Mouse (Mus musculus): ENCODE results near the gene Clic3. TPM values are rescaled to one million over a fixed set of nuclear protein-coding genes. Genes with fewer than 3 reads are reported as not detected.

The Clic3 gene
- polyA plus RNA-seq, 1 experiment from 2014 or later: 3.3 TPM

DNA sequence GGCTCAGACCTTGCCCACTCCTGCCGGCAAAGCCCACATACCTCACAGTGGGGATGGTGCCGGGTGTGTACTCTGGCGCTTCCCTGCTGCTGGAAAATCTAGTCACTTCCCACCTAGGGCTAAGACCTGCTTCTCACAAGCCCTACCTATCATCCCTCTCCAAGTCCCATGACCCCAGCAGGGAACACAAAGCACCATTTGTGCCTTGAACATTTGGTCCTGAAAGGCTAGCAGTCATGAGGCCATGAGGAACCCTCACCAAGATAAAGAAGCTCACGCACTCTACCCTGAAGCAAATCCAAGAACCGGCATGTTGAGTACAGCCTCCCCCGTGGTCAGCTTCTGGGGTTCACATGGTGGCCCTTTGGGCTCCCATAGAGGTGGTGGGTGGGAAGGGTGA, 13.3 kb downstream of the Clic3 start, which contains the start of gene Ptgds:
TSS of gene Ptgds (minus strand) at position 78 of the 400 bp plus-strand sequence.
- H3K9ac ChIP-seq (replicated peaks): no peak within 1 kb of the TSS
- H3K4me2 ChIP-seq (replicated peaks): no peak within 1 kb of the TSS
- ATAC-seq (replicated peaks): no peak
- H3K27ac ChIP-seq (replicated peaks): peak within 1 kb of the TSS; percentile 54
- H3K9me3 ChIP-seq: no peaks in the 10 kb centered on the region
- 64% methylated on average over 6 of the region's 6 CpGs for WGBS
- H3K27me3 ChIP-seq: no peaks in the 10 kb centered on the region
- no peak within 1 kb of the TSS for H3K4me3 ChIP-seq
- H3K4me1 ChIP-seq: peaks cover 16% of the 10 kb centered on the region
- H3K36me3 ChIP-seq: no peaks in the 10 kb centered on the region

DNA sequence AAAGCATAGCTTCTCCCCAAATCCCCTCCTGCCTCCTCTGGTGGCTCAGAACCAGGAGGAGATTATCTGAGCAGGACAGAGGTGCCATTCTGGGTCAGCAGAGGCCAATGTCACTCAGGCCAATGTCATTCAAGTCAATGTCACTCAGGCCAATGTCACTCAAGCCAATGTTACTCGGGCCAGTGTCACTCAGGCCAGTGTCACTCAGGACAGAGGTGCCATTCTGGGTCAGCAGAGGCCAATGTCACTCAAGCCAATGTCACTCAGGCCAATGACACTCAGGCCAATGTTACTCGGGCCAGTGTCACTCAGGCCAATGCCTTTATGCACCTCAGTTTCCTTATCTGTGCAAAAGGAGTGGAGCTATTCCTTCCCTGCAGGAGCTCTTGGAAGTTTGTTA, 15.9 kb downstream of the Clic3 start:
- Histone ChIP-seq H3K27me3 (no peaks in the 10 kb centered on the region), H3K27ac (replicated peaks) (no peak overlapping the region), H3K9me3 (no peaks in the 10 kb centered on the region), H3K9ac (replicated peaks) (no peak overlapping the region), H3K4me2 (replicated peaks) (no peak overlapping the region), H3K36me3 (no peaks in the 10 kb centered on the region), H3K4me3 (no peak overlapping the region), H3K4me1 (peaks cover 16% of the 10 kb centered on the region)
- WGBS: 74% methylated on average over 2 of the region's 2 CpGs
- no peak for ATAC-seq (replicated peaks)

DNA sequence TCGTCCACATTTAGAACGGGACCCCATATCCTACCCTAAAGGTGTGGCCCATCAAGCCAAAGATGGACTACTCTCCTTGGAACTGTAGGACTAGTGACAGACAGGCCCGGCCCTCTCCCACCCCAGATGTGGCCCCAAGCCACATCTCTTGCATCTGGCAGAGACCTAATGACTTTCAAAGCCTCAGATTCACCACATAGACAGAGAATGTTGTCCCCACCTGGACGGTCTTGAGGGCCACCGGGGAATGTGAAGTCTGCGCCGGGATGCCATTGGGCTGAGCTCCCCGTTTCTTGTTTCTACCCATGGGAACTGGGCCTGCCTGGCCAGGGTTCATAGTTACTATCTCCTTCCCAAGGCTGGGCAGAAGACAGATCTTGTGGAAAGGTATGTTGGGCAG, 20.9 kb downstream of the Clic3 start:
- ATAC-seq (replicated peaks): no peak
- H3K27ac ChIP-seq (replicated peaks): no peak overlapping the region
- H3K4me3 ChIP-seq: no peak overlapping the region
- H3K4me2 ChIP-seq (replicated peaks): no peak overlapping the region
- H3K27me3 ChIP-seq: no peaks in the 10 kb centered on the region
- no peaks in the 10 kb centered on the region for H3K36me3 ChIP-seq
- no peaks in the 10 kb centered on the region for H3K9me3 ChIP-seq
- no peaks in the 10 kb centered on the region for H3K4me1 ChIP-seq
- H3K9ac ChIP-seq (replicated peaks): no peak overlapping the region
- WGBS: 88% methylated on average over 8 of the region's 8 CpGs

DNA sequence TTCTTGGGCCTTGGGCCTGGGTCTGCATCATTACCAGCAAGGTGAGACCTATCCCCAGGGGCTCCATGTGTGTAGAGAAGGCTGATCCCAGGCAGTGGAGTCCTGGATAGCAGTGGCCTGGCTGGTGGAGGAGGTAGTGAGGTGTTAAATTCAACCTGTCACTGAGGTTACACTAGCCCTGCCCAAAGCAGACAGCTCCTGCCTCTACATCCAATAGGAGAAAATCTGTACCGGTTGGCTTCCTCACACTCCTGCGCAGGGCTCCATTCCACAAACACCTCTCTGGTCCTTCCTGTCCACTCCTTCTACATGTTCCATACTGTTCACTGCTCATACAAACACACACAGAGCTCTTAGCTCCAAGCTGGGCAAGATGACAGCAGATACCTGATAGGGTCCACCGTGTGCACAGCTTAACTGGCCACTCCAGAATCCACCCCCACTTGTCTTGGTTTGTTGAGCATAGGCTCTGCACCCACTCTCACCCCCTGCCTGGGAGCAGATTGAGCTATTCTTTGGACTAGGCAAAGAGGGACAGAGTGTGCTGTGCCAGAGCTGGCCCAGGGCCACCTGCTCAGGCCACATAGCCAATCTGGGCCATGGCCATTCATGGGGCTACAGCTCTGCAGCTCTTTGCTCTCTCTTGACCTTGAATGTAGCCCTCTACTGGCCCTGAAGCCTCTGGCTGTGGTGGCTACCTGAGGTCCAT, 21.5 kb downstream of the Clic3 start:
- WGBS: 87% methylated on average over 3 of the region's 3 CpGs
- no peak overlapping the region for H3K4me3 ChIP-seq
- H3K36me3 ChIP-seq: no peaks in the 10 kb centered on the region
- no peak overlapping the region for H3K27ac ChIP-seq (replicated peaks)
- no peaks in the 10 kb centered on the region for H3K27me3 ChIP-seq
- no peaks in the 10 kb centered on the region for H3K9me3 ChIP-seq
- no peak overlapping the region for H3K9ac ChIP-seq (replicated peaks)
- H3K4me2 ChIP-seq (replicated peaks): no peak overlapping the region
- H3K4me1 ChIP-seq: no peaks in the 10 kb centered on the region
- no peak for ATAC-seq (replicated peaks)

DNA sequence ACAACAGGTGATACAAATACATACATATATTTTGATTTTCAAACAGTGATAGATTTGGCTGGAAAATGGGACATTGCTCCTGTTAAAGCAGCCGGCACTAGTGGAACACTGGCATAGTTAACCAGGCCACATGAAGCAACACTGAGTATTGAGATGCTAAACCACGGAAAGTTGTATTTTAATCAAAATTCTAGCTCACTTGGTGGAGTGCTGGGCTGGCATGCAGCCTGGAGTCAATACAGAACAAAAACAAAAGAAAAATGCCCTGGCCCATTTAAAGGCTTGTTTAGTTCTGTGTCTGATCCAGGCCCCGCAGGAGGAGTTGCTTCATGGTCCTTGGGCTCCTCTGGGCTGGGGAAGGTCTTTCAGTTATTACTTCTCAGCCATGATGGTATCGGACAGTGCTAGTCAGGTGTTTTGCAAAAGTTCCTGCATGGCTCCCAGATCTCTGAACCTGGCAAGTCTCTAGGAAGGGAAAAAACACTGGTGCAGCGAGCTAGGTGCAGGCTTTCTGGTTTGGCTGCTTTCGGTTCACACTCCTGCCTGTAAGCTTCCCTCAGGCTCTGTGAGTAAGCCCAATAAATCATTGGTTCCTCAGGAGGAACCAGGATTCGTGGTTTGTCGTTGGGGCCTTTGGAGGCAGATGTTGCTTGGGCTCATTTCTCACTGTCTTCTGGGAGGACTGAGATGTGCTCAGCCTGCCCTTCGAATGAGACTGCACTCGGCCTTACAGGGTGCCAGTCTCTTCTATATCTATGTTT, 23.1 kb downstream of the Clic3 start:
- Histone ChIP-seq H3K27ac (replicated peaks) (no peak overlapping the region), H3K4me2 (replicated peaks) (no peak overlapping the region), H3K9me3 (no peaks in the 10 kb centered on the region), H3K9ac (replicated peaks) (no peak overlapping the region), H3K4me3 (no peak overlapping the region), H3K27me3 (no peaks in the 10 kb centered on the region), H3K4me1 (no peaks in the 10 kb centered on the region), H3K36me3 (no peaks in the 10 kb centered on the region)
- ATAC-seq (replicated peaks): no peak
- 76% methylated on average over 10 of the region's 10 CpGs for WGBS

DNA sequence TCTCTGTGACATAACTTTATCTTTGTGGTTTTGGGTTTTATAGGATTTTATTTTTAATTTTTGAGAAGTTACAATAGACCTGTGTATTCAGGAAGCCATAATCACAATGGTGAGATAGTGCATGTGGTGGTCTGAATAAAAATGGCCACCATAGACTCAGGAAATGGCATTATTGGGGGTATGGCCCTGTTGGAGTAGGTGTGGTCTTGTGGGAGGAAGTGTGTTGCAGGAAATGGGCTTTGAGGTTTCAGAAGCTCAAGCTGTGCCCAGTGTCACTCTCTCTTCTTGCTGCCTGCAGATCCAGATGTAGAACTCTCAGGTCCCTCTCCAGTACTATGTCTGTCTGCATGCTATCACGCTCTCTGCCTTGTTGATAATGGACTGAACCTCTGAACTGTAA, 23.9 kb downstream of the Clic3 start:
- Histone ChIP-seq H3K4me2 (replicated peaks) (no peak overlapping the region), H3K4me1 (no peaks in the 10 kb centered on the region), H3K9me3 (no peaks in the 10 kb centered on the region), H3K4me3 (no peak overlapping the region), H3K9ac (replicated peaks) (no peak overlapping the region), H3K36me3 (no peaks in the 10 kb centered on the region), H3K27ac (replicated peaks) (no peak overlapping the region), H3K27me3 (no peaks in the 10 kb centered on the region)
- 95% methylated on average over 1 of the region's 1 CpGs for WGBS
- no peak for ATAC-seq (replicated peaks)

DNA sequence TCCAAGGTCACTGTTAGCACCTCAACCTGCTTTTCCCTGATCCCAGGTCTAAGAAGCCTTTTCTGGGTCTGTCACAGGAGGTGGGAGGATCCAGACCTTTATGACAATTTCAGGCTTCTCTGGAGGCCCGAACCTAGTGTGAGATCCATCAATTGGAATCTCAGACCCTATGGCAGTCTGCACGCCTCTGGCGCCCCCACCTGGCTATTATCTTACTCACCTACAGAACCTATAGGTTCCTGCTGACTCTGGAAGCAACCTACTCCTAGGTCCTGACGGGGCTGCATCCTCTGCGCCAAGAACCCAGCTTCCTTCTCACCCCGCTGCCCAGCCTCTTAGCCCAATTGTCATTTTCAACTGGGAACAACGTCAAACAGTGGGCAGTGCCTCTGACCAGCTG, 26.3 kb downstream of the Clic3 start:
- Histone ChIP-seq H3K4me2 (replicated peaks) (no peak overlapping the region), H3K4me3 (no peak overlapping the region), H3K27ac (replicated peaks) (no peak overlapping the region), H3K36me3 (no peaks in the 10 kb centered on the region), H3K9ac (replicated peaks) (no peak overlapping the region), H3K4me1 (no peaks in the 10 kb centered on the region), H3K9me3 (no peaks in the 10 kb centered on the region), H3K27me3 (no peaks in the 10 kb centered on the region)
- no peak for ATAC-seq (replicated peaks)
- WGBS: 24% methylated on average over 7 of the region's 7 CpGs

DNA sequence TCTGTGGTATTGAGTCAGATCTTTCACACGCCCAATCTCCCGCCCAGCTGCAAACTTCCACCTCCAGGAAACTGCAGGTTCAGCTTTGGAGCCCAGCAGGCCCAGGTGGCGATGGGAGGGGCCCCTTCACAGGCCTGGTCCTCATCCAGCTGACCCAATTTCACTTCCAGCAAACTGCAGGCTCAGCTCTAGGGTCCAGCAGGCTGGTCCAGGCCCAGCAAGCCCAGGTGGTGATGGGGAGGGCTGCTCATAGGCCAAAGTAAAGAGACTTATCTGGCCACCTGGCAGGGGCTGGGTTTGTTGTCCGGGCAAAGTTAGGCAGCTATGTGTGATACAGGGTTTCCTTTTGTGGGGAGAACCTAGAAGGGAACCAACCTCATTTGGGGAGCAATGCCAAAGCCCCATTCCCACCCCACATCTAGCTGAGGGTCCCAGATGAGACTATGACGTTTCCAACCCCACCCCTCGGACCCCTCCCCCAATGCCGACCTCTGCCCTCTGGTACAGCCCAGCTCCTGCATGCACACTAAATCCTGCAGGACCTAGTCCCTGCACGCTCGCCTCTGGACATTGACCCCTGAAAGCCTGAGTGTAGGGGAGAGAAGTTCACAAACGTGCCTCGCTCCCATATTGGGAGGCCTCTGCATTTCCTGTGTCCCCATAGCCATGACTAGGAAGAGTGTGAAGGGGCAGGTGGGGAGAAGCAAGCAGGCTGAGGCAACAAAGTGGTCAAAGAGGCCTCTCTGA, 28.4 kb downstream of the Clic3 start:
- no peak for ATAC-seq (replicated peaks)
- 75% methylated on average over 11 of the region's 11 CpGs for WGBS
- Histone ChIP-seq H3K36me3 (no peaks in the 10 kb centered on the region), H3K27me3 (no peaks in the 10 kb centered on the region), H3K4me2 (replicated peaks) (no peak overlapping the region), H3K4me1 (no peaks in the 10 kb centered on the region), H3K4me3 (no peak overlapping the region), H3K9ac (replicated peaks) (no peak overlapping the region), H3K9me3 (no peaks in the 10 kb centered on the region), H3K27ac (replicated peaks) (no peak overlapping the region)

DNA sequence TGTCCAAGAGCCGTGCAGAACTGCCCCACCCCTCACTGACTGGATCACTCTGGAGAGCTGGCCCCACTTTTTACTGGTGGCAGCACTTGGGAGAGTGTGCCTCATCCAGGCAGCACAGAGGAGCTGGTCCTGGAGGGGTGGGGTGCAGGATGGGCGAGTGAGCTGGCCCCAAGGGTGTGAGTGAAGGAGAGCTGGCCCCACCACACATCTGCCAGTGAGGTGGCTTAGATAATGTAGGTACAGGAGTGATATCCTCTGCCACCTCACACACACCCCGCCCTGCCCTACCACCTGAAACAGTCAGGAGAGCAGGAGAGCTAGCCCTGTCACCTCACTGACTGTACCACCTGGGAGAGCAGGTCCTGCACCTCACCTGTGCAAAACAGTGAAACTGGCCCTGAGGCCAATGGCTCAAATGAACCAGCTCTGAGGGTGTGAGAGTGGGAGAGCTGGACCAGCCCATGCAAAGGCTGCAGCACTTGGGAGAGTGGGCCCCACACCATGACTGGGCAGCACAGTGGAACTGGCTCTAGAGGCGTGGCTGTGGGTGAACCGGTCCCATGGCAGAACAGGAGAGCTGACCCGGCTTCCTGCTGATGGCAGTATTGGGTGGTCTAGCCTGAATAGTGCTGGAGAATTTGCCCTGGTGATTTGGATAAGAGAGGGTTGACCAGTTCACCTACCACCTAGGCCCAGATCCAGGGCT, 31.5 kb downstream of the Clic3 start:
- Histone ChIP-seq H3K4me2 (replicated peaks) (no peak overlapping the region), H3K27ac (replicated peaks) (no peak overlapping the region), H3K9ac (replicated peaks) (no peak overlapping the region), H3K4me3 (no peak overlapping the region), H3K9me3 (no peaks in the 10 kb centered on the region), H3K36me3 (no peaks in the 10 kb centered on the region), H3K27me3 (no peaks in the 10 kb centered on the region), H3K4me1 (no peaks in the 10 kb centered on the region)
- 79% methylated on average over 6 of the region's 6 CpGs for WGBS
- ATAC-seq (replicated peaks): no peak

DNA sequence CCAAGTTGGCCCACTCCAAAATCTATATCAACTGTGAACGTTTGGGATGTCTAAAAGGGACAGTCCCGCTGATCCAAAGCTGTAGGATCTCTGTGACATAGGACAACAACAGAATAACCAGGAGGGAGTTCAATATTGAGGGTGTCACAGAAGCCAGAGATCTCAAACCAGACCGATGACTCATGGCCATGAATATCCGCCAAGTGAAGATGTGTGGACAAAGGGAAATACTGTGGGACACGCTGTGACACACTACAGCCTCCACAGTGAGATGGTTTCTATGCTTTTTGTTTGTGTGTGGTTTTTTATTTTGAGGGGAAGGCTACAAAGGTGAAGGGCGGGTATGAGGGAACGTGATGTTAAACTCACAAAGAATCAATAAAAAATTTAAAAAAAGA, 32.0 kb downstream of the Clic3 start:
- no peak overlapping the region for H3K27ac ChIP-seq (replicated peaks)
- H3K27me3 ChIP-seq: no peaks in the 10 kb centered on the region
- no peaks in the 10 kb centered on the region for H3K9me3 ChIP-seq
- H3K4me2 ChIP-seq (replicated peaks): no peak overlapping the region
- H3K4me3 ChIP-seq: no peak overlapping the region
- H3K9ac ChIP-seq (replicated peaks): no peak overlapping the region
- no peak for ATAC-seq (replicated peaks)
- 83% methylated on average over 7 of the region's 7 CpGs for WGBS
- H3K4me1 ChIP-seq: no peaks in the 10 kb centered on the region
- H3K36me3 ChIP-seq: no peaks in the 10 kb centered on the region

DNA sequence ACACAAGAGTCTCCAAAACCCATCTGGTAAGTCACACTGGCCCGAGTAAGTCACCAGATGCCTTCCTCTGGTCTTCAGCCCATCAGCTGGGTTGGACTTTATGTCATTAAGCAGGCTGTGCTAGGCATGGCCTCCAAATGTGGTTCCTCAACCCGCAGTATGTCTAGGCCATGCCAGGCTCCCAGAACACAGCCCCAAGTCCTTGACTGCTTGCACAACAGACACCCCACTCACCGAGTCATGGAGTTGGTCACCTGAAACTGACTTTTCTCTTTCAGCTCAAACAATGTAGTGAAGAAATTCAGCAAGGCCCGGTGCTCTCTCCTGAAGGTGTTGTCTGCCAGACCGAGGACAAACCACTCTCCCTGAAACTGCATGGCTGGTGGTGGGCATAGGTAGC, 36.4 kb downstream of the Clic3 start:
- ATAC-seq (replicated peaks): no peak
- no peak overlapping the region for H3K4me2 ChIP-seq (replicated peaks)
- no peak overlapping the region for H3K4me3 ChIP-seq
- no peaks in the 10 kb centered on the region for H3K9me3 ChIP-seq
- whole genome bisulfite sequencing: 88% methylated on average over 5 of the region's 5 CpGs
- no peaks in the 10 kb centered on the region for H3K27me3 ChIP-seq
- H3K36me3 ChIP-seq: no peaks in the 10 kb centered on the region
- H3K4me1 ChIP-seq: no peaks in the 10 kb centered on the region
- H3K9ac ChIP-seq (replicated peaks): no peak overlapping the region
- H3K27ac ChIP-seq (replicated peaks): no peak overlapping the region

DNA sequence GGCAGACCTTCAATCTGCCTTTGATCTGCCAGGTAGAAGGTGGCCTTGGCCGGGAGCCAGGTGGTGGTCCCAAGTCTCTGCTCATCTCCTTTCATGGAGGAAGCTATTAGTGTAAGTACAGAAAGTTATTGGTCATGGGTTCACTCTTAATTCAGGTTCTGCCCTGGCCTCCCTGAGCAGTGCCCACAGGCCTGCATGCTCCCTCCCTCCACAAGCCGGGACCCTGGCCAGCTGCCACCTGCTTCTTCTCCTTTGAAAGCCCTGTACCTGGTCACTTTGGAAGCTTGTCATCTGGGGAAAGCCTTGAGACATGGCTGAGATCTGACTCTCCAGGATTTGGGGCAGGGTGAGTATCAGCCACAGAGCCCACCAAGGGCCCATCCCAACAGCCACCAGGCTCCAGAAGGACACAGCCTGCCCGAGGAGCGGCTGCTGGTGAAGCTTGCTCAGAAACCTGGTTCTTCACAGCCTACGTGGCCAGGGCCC, 36.9 kb downstream of the Clic3 start, which contains the start of gene Lcn12:
TSS of gene Lcn12 (minus strand) at position 436 of the 486 bp plus-strand sequence.
- no peak for ATAC-seq (replicated peaks)
- Histone ChIP-seq H3K4me1 (no peaks in the 10 kb centered on the region), H3K27ac (replicated peaks) (no peak within 1 kb of the TSS), H3K4me2 (replicated peaks) (no peak within 1 kb of the TSS), H3K4me3 (no peak within 1 kb of the TSS), H3K9ac (replicated peaks) (no peak within 1 kb of the TSS), H3K27me3 (no peaks in the 10 kb centered on the region), H3K36me3 (no peaks in the 10 kb centered on the region), H3K9me3 (no peaks in the 10 kb centered on the region)
- 85% methylated on average over 5 of the region's 5 CpGs for WGBS

All from forebrain, embryonic 15.5 days (tissue).